Mouse (Mus musculus): ENCODE results near the gene Fam71f1.

Gene Fam71f1

GRCm38 (mm10) chr6:29318879-29319278 lies at the start of gene Fam71f1:
Gene Fam71f1, plus strand, starts transcription at chr6:29319140.
- DNase-seq (ENCODE audit: low read depth, low spot score), result peak; percentile 24

- DNase-seq (ENCODE audit: low read depth, low spot score), result no peak
Observed at GRCm38 (mm10) chr6:29270961-29271360, 48.0 kb upstream of the Fam71f1 start.

- DNase-seq (ENCODE audit: low read depth, low spot score), result peak; percentile 93
Observed at GRCm38 (mm10) chr6:29272312-29273072, 46.4 kb upstream of the Fam71f1 start, which contains the start of gene Hilpda. Gene Hilpda, plus strand, starts transcription at chr6:29272488.

GRCm38 (mm10) chr6:29276746-29277145 lies 42.2 kb upstream of the Fam71f1 start:
- no peak for DNase-seq (ENCODE audit: low read depth, low spot score)

GRCm38 (mm10) chr6:29278513-29279267 lies 40.2 kb upstream of the Fam71f1 start:
- peak; percentile 49 for DNase-seq (ENCODE audit: low read depth, low spot score)

GRCm38 (mm10) chr6:29279293-29279692 lies 39.6 kb upstream of the Fam71f1 start, which contains the start of gene Fam71f2:
Gene Fam71f2, plus strand, starts transcription at chr6:29279593.
- DNase-seq (ENCODE audit: low read depth, low spot score), result no peak

- DNase-seq (ENCODE audit: low read depth, low spot score), result no peak
Observed at GRCm38 (mm10) chr6:29280671-29281070, 38.3 kb upstream of the Fam71f1 start.

- no peak for DNase-seq (ENCODE audit: low read depth, low spot score)
Observed at GRCm38 (mm10) chr6:29286870-29287269, 32.1 kb upstream of the Fam71f1 start.

- DNase-seq (ENCODE audit: low read depth, low spot score), result no peak
Observed at GRCm38 (mm10) chr6:29287481-29287880, 31.5 kb upstream of the Fam71f1 start.

- no peak for DNase-seq (ENCODE audit: low read depth, low spot score)
Observed at GRCm38 (mm10) chr6:29287944-29288343, 31.0 kb upstream of the Fam71f1 start.

GRCm38 (mm10) chr6:29288651-29289050 lies 30.3 kb upstream of the Fam71f1 start:
- DNase-seq (ENCODE audit: low read depth, low spot score), result no peak

- no peak for DNase-seq (ENCODE audit: low read depth, low spot score)
Observed at GRCm38 (mm10) chr6:29299112-29299511, 19.8 kb upstream of the Fam71f1 start.

GRCm38 (mm10) chr6:29303251-29303650 lies 15.7 kb upstream of the Fam71f1 start:
- no peak for DNase-seq (ENCODE audit: low read depth, low spot score)

- no peak for DNase-seq (ENCODE audit: low read depth, low spot score)
Observed at GRCm38 (mm10) chr6:29303726-29304125, 15.2 kb upstream of the Fam71f1 start.

GRCm38 (mm10) chr6:29305462-29305861 lies 13.5 kb upstream of the Fam71f1 start:
- no peak for DNase-seq (ENCODE audit: low read depth, low spot score)

GRCm38 (mm10) chr6:29308846-29309605 lies 9.9 kb upstream of the Fam71f1 start:
- DNase-seq (ENCODE audit: low read depth, low spot score), result no peak

- DNase-seq (ENCODE audit: low read depth, low spot score), result no peak
Observed at GRCm38 (mm10) chr6:29313690-29314202, 5.2 kb upstream of the Fam71f1 start.

- no peak for DNase-seq (ENCODE audit: low read depth, low spot score)
Observed at GRCm38 (mm10) chr6:29317286-29317685, 1.7 kb upstream of the Fam71f1 start.

GRCm38 (mm10) chr6:29317941-29318340 lies 999 bp upstream of the Fam71f1 start:
- DNase-seq (ENCODE audit: low read depth, low spot score), result no peak

- no peak for DNase-seq (ENCODE audit: low read depth, low spot score)
Observed at GRCm38 (mm10) chr6:29321586-29321985, 2.6 kb downstream of the Fam71f1 start.

GRCm38 (mm10) chr6:29322147-29322546 lies 3.2 kb downstream of the Fam71f1 start:
- no peak for DNase-seq (ENCODE audit: low read depth, low spot score)

GRCm38 (mm10) chr6:29322735-29323134 lies 3.8 kb downstream of the Fam71f1 start:
- no peak for DNase-seq (ENCODE audit: low read depth, low spot score)
